In the genomic region with DNA sequence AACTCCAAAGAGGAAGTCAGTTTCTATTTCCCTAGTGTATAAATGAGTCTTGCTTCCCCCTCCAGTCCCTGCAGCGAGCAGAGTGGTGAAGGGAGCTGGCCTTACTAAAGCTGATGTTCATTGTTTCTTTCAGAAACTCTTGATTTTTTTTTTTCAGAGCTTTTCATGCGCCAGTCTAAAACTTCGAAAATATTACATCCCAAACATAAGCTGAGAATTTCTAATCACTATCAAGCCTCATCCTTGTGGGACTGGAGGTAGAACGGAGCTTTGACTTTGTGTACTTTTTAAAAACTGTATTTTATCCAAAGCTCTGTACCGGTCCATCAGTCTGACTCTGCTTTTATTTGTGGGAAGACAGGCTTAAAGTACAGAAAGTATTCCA, we compare ENCODE assay signal across 11 mouse cellular contexts. TPM values are rescaled to one million over a fixed set of nuclear protein-coding genes. Genes with fewer than 3 reads are reported as not detected.
DNase-seq lines count a peak whose midpoint lies in the region; ATAC-seq and TF ChIP-seq lines count a peak whose summit lies in the region.
"Had no signal": no experiment of that assay in that cellular context is flagged by ENCODE, and none has a peak within 500 bp of the region (broad histone marks: within the 10 kb centered on the region; RNA-seq: fewer than 3 reads in every experiment).

No protein-coding gene starts in this region.

- no peak for TF ChIP-seq CTCF in heart, postnatal 0 days (IDR thresholded peaks at IDR 0.05; ENCODE audit: low read depth)
- no peak for TF ChIP-seq CTCF in hindbrain, postnatal 0 days (IDR thresholded peaks at IDR 0.05; ENCODE audit: low read depth)
- no peak for TF ChIP-seq CTCF in stomach, postnatal 0 days (IDR thresholded peaks at IDR 0.05; ENCODE audit: low read depth)

- no peak for TF ChIP-seq EP300 in heart, postnatal 0 days (IDR thresholded peaks at IDR 0.05; ENCODE audit: low read depth)
- TF ChIP-seq EP300 in stomach, postnatal 0 days (optimal IDR thresholded peaks at IDR 0.05) = no peak

- no peaks in the 10 kb centered on the region for H3K9me3 ChIP-seq in heart, postnatal 0 days (replicated peaks; ENCODE audit: control insufficient read depth, low read length)
- no peaks in the 10 kb centered on the region for H3K9me3 ChIP-seq in midbrain, embryonic 11.5 days (ENCODE audit: control insufficient read depth, low read length)
- H3K9me3 ChIP-seq in midbrain, embryonic 10.5 days (replicated peaks) = no peaks in the 10 kb centered on the region
- no peaks in the 10 kb centered on the region for H3K9me3 ChIP-seq in hindbrain, postnatal 0 days (ENCODE audit: low read length)
- no peaks in the 10 kb centered on the region for H3K9me3 ChIP-seq in stomach, postnatal 0 days (ENCODE audit: control insufficient read depth, low read length)
- H3K9me3 ChIP-seq: embryonic facial prominence, embryonic 12.5 days; liver, embryonic 13.5 days had no signal

- peaks cover 9% of the 10 kb centered on the region; the same call in 1 of the 2 replicates for H3K27me3 ChIP-seq in heart, postnatal 0 days (ENCODE audit: control insufficient read depth, insufficient read depth, low read length)
- H3K27me3 ChIP-seq in midbrain, embryonic 11.5 days (ENCODE audit: control insufficient read depth, insufficient read depth, low read length) = peaks cover 65% of the 10 kb centered on the region
- H3K27me3 ChIP-seq in midbrain, embryonic 10.5 days (ENCODE audit: low read depth, poor library complexity, severe bottlenecking) = peaks cover 100% of the 10 kb centered on the region
- H3K27me3 ChIP-seq in hindbrain, postnatal 0 days (ENCODE audit: insufficient read depth, low read length) = 0 out of 2 replicates have a peak, but pooled peaks cover 11% of the 10 kb centered on the region
- no peaks in the 10 kb centered on the region for H3K27me3 ChIP-seq in stomach, postnatal 0 days (ENCODE audit: control insufficient read depth, insufficient read depth, low read length)

- 58% methylated on average over 5 of the region's 5 CpGs for WGBS in heart, postnatal 0 days
- WGBS in midbrain, embryonic 11.5 days = 31% methylated on average over 5 of the region's 5 CpGs
- 45% methylated on average over 5 of the region's 5 CpGs for WGBS in midbrain, embryonic 10.5 days
- 50% methylated on average over 5 of the region's 5 CpGs for WGBS in hindbrain, postnatal 0 days
- WGBS in stomach, postnatal 0 days = 50% methylated on average over 5 of the region's 5 CpGs

- H3K9ac ChIP-seq in heart, postnatal 0 days (replicated peaks; ENCODE audit: low read depth, low read length) = no peak overlapping the region
- no peak overlapping the region for H3K9ac ChIP-seq in midbrain, embryonic 11.5 days (ENCODE audit: low read length)
- H3K9ac ChIP-seq in hindbrain, postnatal 0 days (replicated peaks; ENCODE audit: low read length) = no peak overlapping the region
- H3K9ac ChIP-seq in stomach, postnatal 0 days (ENCODE audit: low read length) = no peak overlapping the region
- H3K9ac ChIP-seq: embryonic facial prominence, embryonic 12.5 days had no signal

- peak overlapping the region; percentile 46 for H3K4me2 ChIP-seq in heart, postnatal 0 days (ENCODE audit: low read depth, low read length)
- no peak overlapping the region for H3K4me2 ChIP-seq in midbrain, embryonic 11.5 days
- peak overlapping the region; percentile 41 for H3K4me2 ChIP-seq in hindbrain, postnatal 0 days (ENCODE audit: low read depth, low read length)
- peak overlapping the region; percentile 31; the same call in 1 of the 2 replicates for H3K4me2 ChIP-seq in stomach, postnatal 0 days (replicated peaks; ENCODE audit: low read depth)
- H3K4me2 ChIP-seq: embryonic facial prominence, embryonic 12.5 days had no signal

- no peaks in the 10 kb centered on the region for H3K36me3 ChIP-seq in heart, postnatal 0 days (replicated peaks; ENCODE audit: control insufficient read depth, insufficient read depth, low read length)
- H3K36me3 ChIP-seq in midbrain, embryonic 11.5 days (ENCODE audit: control insufficient read depth, insufficient read depth, low read length) = no peaks in the 10 kb centered on the region
- no peaks in the 10 kb centered on the region for H3K36me3 ChIP-seq in midbrain, embryonic 10.5 days
- H3K36me3 ChIP-seq in hindbrain, postnatal 0 days (ENCODE audit: insufficient read depth, low read length) = no peaks in the 10 kb centered on the region
- H3K36me3 ChIP-seq in stomach, postnatal 0 days (ENCODE audit: control insufficient read depth, insufficient read depth, low read length) = no peaks in the 10 kb centered on the region
- H3K36me3 ChIP-seq: embryonic facial prominence, embryonic 12.5 days; liver, embryonic 13.5 days had no signal

- ATAC-seq in heart, postnatal 0 days (ENCODE audit: insufficient read depth, low read depth) = no peak
- ATAC-seq in midbrain, embryonic 11.5 days (ENCODE audit: low FRiP score) = no peak
- no peak for ATAC-seq in hindbrain, postnatal 0 days
- no peak for ATAC-seq in stomach, postnatal 0 days (ENCODE audit: low FRiP score, low TSS enrichment)
- ATAC-seq: inflammation-experienced regulatory T-cells, adult 6 months had no signal

- no peaks in the 10 kb centered on the region for H3K4me1 ChIP-seq in heart, postnatal 0 days (ENCODE audit: control insufficient read depth, insufficient read depth)
- peaks cover 16% of the 10 kb centered on the region; the same call in 1 of the 2 replicates for H3K4me1 ChIP-seq in midbrain, embryonic 11.5 days (ENCODE audit: control insufficient read depth, insufficient read depth, low read length)
- H3K4me1 ChIP-seq in midbrain, embryonic 10.5 days = peaks cover 35% of the 10 kb centered on the region
- no peaks in the 10 kb centered on the region for H3K4me1 ChIP-seq in hindbrain, postnatal 0 days (ENCODE audit: insufficient read depth, low read length)
- H3K4me1 ChIP-seq in stomach, postnatal 0 days (replicated peaks; ENCODE audit: control insufficient read depth, insufficient read depth) = no peaks in the 10 kb centered on the region

- no peak overlapping the region for H3K27ac ChIP-seq in heart, postnatal 0 days (ENCODE audit: low read depth)
- no peak overlapping the region for H3K27ac ChIP-seq in midbrain, embryonic 11.5 days (ENCODE audit: low read depth, low read length)
- no peak overlapping the region for H3K27ac ChIP-seq in midbrain, embryonic 10.5 days (replicated peaks)
- H3K27ac ChIP-seq in hindbrain, postnatal 0 days = no peak overlapping the region
- no peak overlapping the region for H3K27ac ChIP-seq in stomach, postnatal 0 days (replicated peaks)
- H3K27ac ChIP-seq: embryonic facial prominence, embryonic 12.5 days had no signal

- H3K4me3 ChIP-seq in heart, postnatal 0 days (ENCODE audit: low read depth, low read length) = peak overlapping the region; percentile 19
- H3K4me3 ChIP-seq in midbrain, embryonic 11.5 days (ENCODE audit: low read depth, low read length) = no peak overlapping the region
- no peak overlapping the region for H3K4me3 ChIP-seq in midbrain, embryonic 10.5 days
- peak overlapping the region; percentile 16; the same call in 1 of the 2 replicates for H3K4me3 ChIP-seq in hindbrain, postnatal 0 days (ENCODE audit: low read length)
- H3K4me3 ChIP-seq in stomach, postnatal 0 days (ENCODE audit: low read depth, low read length) = peak overlapping the region; percentile 23; the same call in 1 of the 2 replicates
- H3K4me3 ChIP-seq: embryonic facial prominence, embryonic 12.5 days; liver, embryonic 13.5 days had no signal

- no peak for DNase-seq in heart, postnatal 0 days (ENCODE audit: low spot score)
- DNase-seq in heart, adult 18-20 months = no peak
- DNase-seq in midbrain, embryonic 11.5 days (ENCODE audit: low spot score, missing footprints) = peak; percentile 90
- no peak for DNase-seq in midbrain, embryonic 10.5 days (ENCODE audit: low spot score)
- no peak for DNase-seq in hindbrain, postnatal 0 days (ENCODE audit: low spot score)
- DNase-seq in stomach, postnatal 0 days (ENCODE audit: low spot score) = no peak
- DNase-seq in spleen, postnatal 36 days (ENCODE audit: low spot score in 2 of 2) = no peak
- DNase-seq in layer of hippocampus, adult 8-10 months (ENCODE audit: low spot score in 2 of 2) = no peak
- DNase-seq: liver, embryonic 13.5 days had no signal

RNA-seq across cellular contexts. Expression of a gene that starts 36.6 kb away (rescaled TPM):
- 15.0 and 39.2 TPM in 2 replicates for total RNA-seq in heart, postnatal 0 days (2014; rRNA removed; ENCODE audit: low replicate concordance)
- 11.5 and 13.2 TPM in 2 replicates for polyA plus RNA-seq in heart, postnatal 0 days (2015; fragmentation: Nextera tagmentation; extraction: Ambion mirVana)
- 10 to 100 TPM; 15.9 to 19.4 TPM for total RNA-seq in heart, adult 18-20 months (2021)
- polyA plus RNA-seq in midbrain, embryonic 11.5 days (2014; fragmentation: Nextera tagmentation; extraction: Ambion mirVana) = 9.3 and 10.6 TPM in 2 replicates
- 10.8 and 15.3 TPM in 2 replicates for polyA plus RNA-seq in midbrain, embryonic 10.5 days (2016; fragmentation: Nextera tagmentation; extraction: Ambion mirVana)
- 70.8 and 84.6 TPM in 2 replicates for total RNA-seq in hindbrain, postnatal 0 days (2014; rRNA removed)
- 52.8 and 56.1 TPM in 2 replicates for polyA plus RNA-seq in hindbrain, postnatal 0 days (2015; fragmentation: Nextera tagmentation; extraction: Ambion mirVana)
- 1.7 and 2.5 TPM in 2 replicates for polyA plus RNA-seq in stomach, postnatal 0 days (2015; fragmentation: Nextera tagmentation; extraction: Ambion mirVana)
- total RNA-seq in layer of hippocampus, adult 8-10 months (2022) = 100 to 1,000 TPM; 203 to 270 (median 244) TPM

RNA-seq across cellular contexts. Expression of a gene that starts 36.8 kb away (rescaled TPM):
- total RNA-seq in heart, postnatal 0 days (2014; rRNA removed; ENCODE audit: low replicate concordance) = not detected in 2 replicates
- 0.12 and 0.15 TPM in 2 replicates for polyA plus RNA-seq in heart, postnatal 0 days (2015; fragmentation: Nextera tagmentation; extraction: Ambion mirVana)
- under 1 TPM in 1 of 2 experiments, not detected in 1; 0.36 TPM for total RNA-seq in heart, adult 18-20 months (2021)
- polyA plus RNA-seq in midbrain, embryonic 11.5 days (2014; fragmentation: Nextera tagmentation; extraction: Ambion mirVana) = 0.39 and 0.45 TPM in 2 replicates
- 0.43 and 0.54 TPM in 2 replicates for polyA plus RNA-seq in midbrain, embryonic 10.5 days (2016; fragmentation: Nextera tagmentation; extraction: Ambion mirVana)
- total RNA-seq in hindbrain, postnatal 0 days (2014; rRNA removed) = 1.5 and 2.0 TPM in 2 replicates
- 1.3 and 1.5 TPM in 2 replicates for polyA plus RNA-seq in hindbrain, postnatal 0 days (2015; fragmentation: Nextera tagmentation; extraction: Ambion mirVana)
- polyA plus RNA-seq in stomach, postnatal 0 days (2015; fragmentation: Nextera tagmentation; extraction: Ambion mirVana) = 0.06 and 0.13 TPM in 2 replicates
- total RNA-seq in layer of hippocampus, adult 8-10 months (2022) = 1 to 10 TPM; 1.8 to 2.2 (median 1.9) TPM
- polyA plus RNA-seq: inflammation-experienced regulatory T-cells, adult 6 months had no signal

Comparison
In these comparisons a context has a peak if more than half of its experiments do, and no peak if none do; other contexts are left out.
1. H3K4me3 ChIP-seq: peak in heart, postnatal 0 days (single experiment), hindbrain, postnatal 0 days (single experiment) and stomach, postnatal 0 days (single experiment); none in midbrain, embryonic 11.5 days (single experiment) and midbrain, embryonic 10.5 days (single experiment).